Mouse (Mus musculus) heart, embryonic 12.5 days (tissue): ENCODE data around the gene C8g. TPM values are rescaled to one million over a fixed set of nuclear protein-coding genes. Genes with fewer than 3 reads are reported as not detected.

Source experiments
- polyA plus RNA-seq: library from polyadenylated mRNA; unstranded; fragments of >200 nt; fragmentation: Nextera tagmentation; extraction: Ambion mirVana; gene quantifications from 2 replicates; pipeline ENCODE4 v1.2.1, GENCODE M21; 2016

The C8g gene
- polyA plus RNA-seq, 1 experiment from 2014 or later: 2.4 TPM

Other genes with a start within 250 kb of the C8g start
- 18.3 and 19.1 TPM in 2 replicates for gene Tmem203, start 246.3 kb downstream of the C8g start, polyA plus RNA-seq
- gene Tprn, start 239.1 kb downstream of the C8g start, polyA plus RNA-seq: 4.9 and 5.1 TPM in 2 replicates
- gene Ssna1, start 229.3 kb downstream of the C8g start, polyA plus RNA-seq: 131 and 133 TPM in 2 replicates
- 83.4 and 87.7 TPM in 2 replicates for gene Anapc2, start 229.2 kb downstream of the C8g start, polyA plus RNA-seq
- not detected in 2 replicates for gene Tmem210, start 213.6 kb downstream of the C8g start, polyA plus RNA-seq
- not detected in 2 replicates for gene Lrrc26, start 211.8 kb downstream of the C8g start, polyA plus RNA-seq
- gene Grin1, start 182.5 kb downstream of the C8g start, polyA plus RNA-seq: 0.44 TPM in 1 of 2 replicates, not detected in the other
- 34.0 and 40.9 TPM in 2 replicates for gene Man1b1, start 169.4 kb downstream of the C8g start, polyA plus RNA-seq
- 11.3 TPM in 2 replicates for gene Dpp7, start 145.4 kb downstream of the C8g start, polyA plus RNA-seq
- 10.7 and 11.2 TPM in 2 replicates for gene Uap1l1, start 136.0 kb downstream of the C8g start, polyA plus RNA-seq
- gene Sapcd2, start 129.4 kb downstream of the C8g start, polyA plus RNA-seq: 18.5 and 20.0 TPM in 2 replicates
- 0.18 and 0.44 TPM in 2 replicates for gene Entpd2, start 105.8 kb downstream of the C8g start, polyA plus RNA-seq
- gene Npdc1, start 102.4 kb downstream of the C8g start, polyA plus RNA-seq: 22.3 and 22.4 TPM in 2 replicates
- not detected in 2 replicates for gene Fut7, start 78.5 kb downstream of the C8g start, polyA plus RNA-seq
- 4.8 and 5.0 TPM in 2 replicates for gene Abca2, start 73.0 kb downstream of the C8g start, polyA plus RNA-seq
- 1.1 and 1.4 TPM in 2 replicates for gene Clic3, start 44.9 kb downstream of the C8g start, polyA plus RNA-seq
- gene Paxx, start 40.6 kb downstream of the C8g start, polyA plus RNA-seq: 22.1 and 22.7 TPM in 2 replicates
- 2.4 and 2.6 TPM in 2 replicates for gene Ptgds, start 31.7 kb downstream of the C8g start, polyA plus RNA-seq
- not detected in 2 replicates for gene Lcn12, start 7.8 kb downstream of the C8g start, polyA plus RNA-seq
- 82.7 and 83.3 TPM in 2 replicates for gene Fbxw5, start 969 bp downstream of the C8g start, polyA plus RNA-seq
- 21.1 and 22.3 TPM in 2 replicates for gene Traf2, start 45.2 kb upstream of the C8g start, polyA plus RNA-seq
- gene Edf1, start 56.1 kb upstream of the C8g start, polyA plus RNA-seq: 300 and 303 TPM in 2 replicates
- 1.2 and 3.5 TPM in 2 replicates for gene Mamdc4, start 73.1 kb upstream of the C8g start, polyA plus RNA-seq
- 161 and 164 TPM in 2 replicates for gene Phpt1, start 73.5 kb upstream of the C8g start, polyA plus RNA-seq
- gene Ajm1, start 80.0 kb upstream of the C8g start, polyA plus RNA-seq: 0.46 and 0.51 TPM in 2 replicates
- gene Rabl6, start 106.8 kb upstream of the C8g start, polyA plus RNA-seq: 48.6 and 49.2 TPM in 2 replicates
- 0.12 and 0.14 TPM in 2 replicates for gene Ccdc183, start 116.0 kb upstream of the C8g start, polyA plus RNA-seq
- gene Tmem141, start 120.3 kb upstream of the C8g start, polyA plus RNA-seq: 15.3 and 17.8 TPM in 2 replicates
- gene Fcna, start 126.3 kb upstream of the C8g start, polyA plus RNA-seq: 0.63 and 1.1 TPM in 2 replicates
- not detected in 2 replicates for gene Lcn8, start 151.4 kb upstream of the C8g start, polyA plus RNA-seq
- not detected in 2 replicates for gene Lcn5, start 156.2 kb upstream of the C8g start, polyA plus RNA-seq
- gene Lcn6, start 175.1 kb upstream of the C8g start, polyA plus RNA-seq: not detected in 2 replicates
- gene Lcn10, start 181.0 kb upstream of the C8g start, polyA plus RNA-seq: not detected in 2 replicates
- not detected in 2 replicates for gene Obp2a, start 198.3 kb upstream of the C8g start, polyA plus RNA-seq
- 57.5 and 58.9 TPM in 2 replicates for gene Bmyc, start 205.0 kb upstream of the C8g start, polyA plus RNA-seq
- not detected in 2 replicates for gene Obp2b, start 235.3 kb upstream of the C8g start, polyA plus RNA-seq